Mouse (Mus musculus) liver, postnatal 0 days (tissue): ENCODE measurements around the gene Susd2.

ENCODE experiments used
- CTCF ChIP-seq: sonication (generic); IDR thresholded peaks from 2 replicates; pipeline ENCODE4 v1.5.1; 2016; ENCODE audit warnings: antibody characterized with exemption, low read depth
- EP300 ChIP-seq: IDR thresholded peaks from 2 replicates; pipeline ENCODE4 v1.6.1; 2016; ENCODE audit warnings: antibody characterized with exemption, low read depth, mild to moderate bottlenecking

GRCm38 (mm10) chr10:75641721-75642222 is 2.0 kb downstream of the Susd2 start:
- TF ChIP-seq CTCF (no peak), EP300 (no peak)
